Mouse (Mus musculus) hindbrain, embryonic 13.5 days (tissue): ENCODE measurements around the gene Zfp871. TPM values are rescaled to one million over a fixed set of nuclear protein-coding genes. Genes with fewer than 3 reads are reported as not detected.
A peak's percentile ranks its signal among the peaks of the same experiment; 100 is the strongest.

Source experiments
- ATAC-seq: fragments of 200-750 bp; cut with Nextera tagmentation; 2 replicates; pipeline ENCODE4 v1.8.0; 2017; ENCODE audit warnings: moderate TSS enrichment; ENCODE audit not compliant: low FRiP score
- H3K27ac ChIP-seq: fragments of 300-500 bp; sonication (generic); 2 replicates; pipeline ENCODE4 v1.5.1; 2015; ENCODE audit warnings: inconsistent platforms, mild to moderate bottlenecking, moderate library complexity
- H3K27me3 ChIP-seq: fragments of 300-500 bp; sonication (generic); 2 replicates; pipeline ENCODE4 v1.6.1; 2015; ENCODE audit warnings: mild to moderate bottlenecking, inconsistent platforms
- H3K36me3 ChIP-seq: fragments of 300-500 bp; sonication (generic); 2 replicates; pipeline ENCODE4 v1.6.1; 2015; ENCODE audit warnings: mild to moderate bottlenecking, inconsistent platforms
- H3K4me1 ChIP-seq: fragments of 300-500 bp; sonication (generic); replicated peaks from 2 replicates; pipeline ENCODE4 v1.6.1; 2015; ENCODE audit warnings: inconsistent platforms
- H3K4me2 ChIP-seq: fragments of 300-500 bp; sonication (generic); 2 replicates; pipeline ENCODE4 v1.6.1; 2015; ENCODE audit warnings: inconsistent platforms, mild to moderate bottlenecking, moderate library complexity
- H3K4me3 ChIP-seq: fragments of 300-500 bp; sonication (generic); 2 replicates; pipeline ENCODE4 v1.5.1; 2015; ENCODE audit warnings: mild to moderate bottlenecking, inconsistent platforms
- H3K9ac ChIP-seq: fragments of 300-500 bp; sonication (generic); 2 replicates; pipeline ENCODE4 v1.6.1; 2015; ENCODE audit warnings: mild to moderate bottlenecking, inconsistent platforms
- H3K9me3 ChIP-seq: fragments of 300-500 bp; sonication (generic); 2 replicates; pipeline ENCODE4 v1.6.1; 2016; ENCODE audit warnings: inconsistent platforms
- WGBS: fragments of 180-500 bp; shearing (Covaris S2); methylation state at CpG from one replicate; pipeline ENCODE4 v1.1.7; 2015; 5-methylcytosine and 5-hydroxymethylcytosine counted together
- polyA plus RNA-seq: library from polyadenylated mRNA; unstranded; fragments of >200 nt; fragmentation: Nextera tagmentation; extraction: Ambion mirVana; gene quantifications from 2 replicates; pipeline ENCODE4 v1.2.1, GENCODE M21; 2015

Zfp871 gene
- 43.7 and 46.1 TPM in 2 replicates for polyA plus RNA-seq

DNA sequence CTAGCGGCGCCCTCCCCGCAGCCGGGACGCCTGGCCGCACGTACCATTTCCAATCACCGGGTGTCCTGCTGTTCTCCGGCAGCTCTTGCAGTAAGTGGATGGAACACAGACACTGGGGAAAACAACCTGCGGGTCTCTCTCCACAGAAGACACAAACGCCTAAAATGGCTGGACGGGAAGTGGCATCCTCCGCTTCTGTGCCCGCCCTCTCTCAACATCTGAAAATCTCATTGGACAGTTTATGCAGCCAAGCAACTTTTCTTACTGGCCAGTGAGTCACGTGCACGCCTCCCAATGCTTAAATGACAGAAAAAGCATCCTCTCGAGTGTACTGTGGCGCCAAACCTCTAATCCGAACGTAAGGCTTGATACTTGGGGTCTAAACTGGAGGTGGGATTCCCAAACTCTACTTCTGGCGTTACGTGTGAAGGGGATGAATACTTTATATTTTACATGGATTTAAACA is at the start of gene Zfp871:
Gene Zfp871, minus strand, starts transcription at position 194 of the 466 bp plus-strand sequence.
- H3K4me3 ChIP-seq = peak within 1 kb of the TSS; percentile 92
- peak within 1 kb of the TSS; percentile 97 for H3K9ac ChIP-seq
- WGBS = under 1% methylated on average over 22 of the region's 22 CpGs
- H3K4me1 ChIP-seq = peaks cover 26% of the 10 kb centered on the region
- no peaks in the 10 kb centered on the region for H3K9me3 ChIP-seq
- H3K36me3 ChIP-seq = peaks cover 25% of the 10 kb centered on the region
- H3K4me2 ChIP-seq = peak within 1 kb of the TSS; percentile 76
- H3K27ac ChIP-seq = peak within 1 kb of the TSS; percentile 94
- peak; percentile 98 for ATAC-seq
- no peaks in the 10 kb centered on the region for H3K27me3 ChIP-seq

DNA sequence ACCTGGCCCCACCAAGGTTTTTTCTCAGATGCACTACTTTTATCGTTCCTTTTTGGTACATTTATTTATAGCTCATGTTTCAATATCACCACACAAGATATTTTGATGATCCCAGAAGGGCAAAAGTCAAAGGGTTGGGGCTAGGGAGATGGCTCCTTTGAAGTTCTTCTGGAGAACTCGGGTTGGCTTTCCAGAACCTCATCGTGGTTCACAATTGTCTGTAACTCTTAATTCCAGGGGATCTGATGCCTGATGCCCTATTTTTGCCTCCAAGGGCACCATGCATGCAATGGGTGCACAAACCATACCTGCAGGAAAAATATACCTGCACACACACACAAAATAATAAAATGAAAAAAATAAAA is 42.3 kb upstream of the Zfp871 start:
- no peaks in the 10 kb centered on the region for H3K27me3 ChIP-seq
- 37% methylated on average over 3 of the region's 3 CpGs for WGBS
- peak; percentile 38; the same call in 1 of the 2 replicates for ATAC-seq
- H3K4me3 ChIP-seq = peak overlapping the region; percentile 81
- peak overlapping the region; percentile 84 for H3K4me2 ChIP-seq
- H3K4me1 ChIP-seq = peaks cover 17% of the 10 kb centered on the region
- no peak overlapping the region for H3K9ac ChIP-seq
- H3K27ac ChIP-seq = peak overlapping the region; percentile 44; the same call in 1 of the 2 replicates
- peaks cover 16% of the 10 kb centered on the region for H3K36me3 ChIP-seq
- H3K9me3 ChIP-seq = no peaks in the 10 kb centered on the region

DNA sequence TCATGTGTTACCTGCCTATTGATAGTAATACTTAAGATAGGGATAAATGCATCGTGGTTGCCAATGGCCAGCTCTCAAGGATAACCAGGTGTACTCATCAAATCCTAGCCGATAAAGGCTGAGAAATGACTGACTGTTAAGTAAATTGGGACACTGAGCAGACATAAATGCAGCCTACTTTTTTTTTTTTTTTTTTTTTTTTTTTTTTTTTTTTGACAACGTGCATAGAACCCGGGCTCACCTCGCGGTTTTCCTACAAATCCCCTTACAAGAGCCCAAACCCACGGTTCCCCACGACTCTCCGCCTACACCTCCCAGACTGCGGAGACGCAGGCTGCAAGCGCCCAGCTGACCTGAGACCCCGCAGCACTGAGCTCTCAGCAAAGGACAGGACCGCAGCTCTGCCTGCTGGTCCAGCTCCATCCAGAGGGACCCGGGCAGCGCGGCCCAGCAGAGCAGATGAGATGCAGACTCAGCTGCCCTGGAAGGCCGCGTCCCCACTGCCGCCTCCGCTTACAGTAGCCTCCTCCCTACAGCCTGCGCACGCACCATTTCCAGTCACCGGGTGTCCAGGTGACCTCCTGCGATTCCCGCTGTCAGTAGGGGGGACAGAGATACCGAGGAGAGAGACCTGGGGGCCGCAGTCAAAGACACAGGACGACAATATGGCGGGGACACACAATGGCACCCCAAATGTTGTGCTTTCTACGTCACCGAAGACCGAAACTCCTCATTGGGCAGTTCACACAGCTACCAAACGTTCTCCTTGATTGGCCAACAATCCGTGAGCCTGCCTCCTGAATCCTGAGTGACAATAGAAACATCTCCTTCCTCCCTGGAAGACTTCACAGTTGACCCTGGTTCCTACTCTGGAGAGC is 41.7 kb upstream of the Zfp871 start, which contains the start of gene Zfp799:
Gene Zfp799, minus strand, starts transcription at position 722 of the 878 bp plus-strand sequence.
- Histone ChIP-seq H3K27ac (peak within 1 kb of the TSS; percentile 85), H3K4me1 (peaks cover 17% of the 10 kb centered on the region), H3K9ac (peak within 1 kb of the TSS; percentile 96), H3K4me3 (peak within 1 kb of the TSS; percentile 81), H3K4me2 (peak within 1 kb of the TSS; percentile 84), H3K9me3 (no peaks in the 10 kb centered on the region), H3K36me3 (peaks cover 20% of the 10 kb centered on the region), H3K27me3 (no peaks in the 10 kb centered on the region)
- ATAC-seq = peak; percentile 100
- 2% methylated on average over 35 of the region's 35 CpGs for WGBS

DNA sequence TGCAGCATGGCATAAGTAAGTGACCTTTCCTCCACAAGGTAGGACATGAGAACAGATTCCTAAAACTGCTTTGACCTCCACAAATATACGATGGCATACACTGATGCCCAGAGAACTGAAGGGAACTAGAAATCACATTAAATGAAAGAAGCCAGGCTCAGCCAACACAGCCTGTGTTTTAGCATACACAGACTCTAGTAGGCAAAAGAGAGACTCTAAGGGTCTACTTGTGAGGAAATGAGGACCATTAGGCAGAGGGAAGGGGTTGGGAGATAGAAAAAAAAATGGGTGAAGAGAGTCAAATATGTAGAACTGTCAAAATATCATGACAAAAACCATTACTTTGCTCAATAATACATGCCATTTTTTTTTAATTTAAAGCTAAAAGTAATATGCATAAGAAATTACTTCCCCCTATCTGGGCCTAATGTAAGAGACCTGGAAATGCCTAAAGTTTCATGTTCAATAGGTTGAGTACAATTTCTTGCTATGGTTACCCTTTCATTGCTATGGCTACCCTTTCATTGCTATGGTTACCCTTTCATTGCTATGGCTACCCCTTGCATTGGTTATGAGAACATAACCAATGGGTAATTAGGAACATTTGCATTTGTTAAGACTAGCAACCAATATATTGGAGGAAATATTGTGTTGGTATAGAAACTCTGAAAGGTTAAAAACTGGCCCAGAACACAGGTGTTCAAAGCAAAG is 28.1 kb upstream of the Zfp871 start:
- 86% methylated on average over 1 of the region's 1 CpGs for WGBS
- Histone ChIP-seq H3K27ac (no peak overlapping the region), H3K9me3 (no peaks in the 10 kb centered on the region), H3K9ac (no peak overlapping the region), H3K4me2 (no peak overlapping the region), H3K27me3 (no peaks in the 10 kb centered on the region), H3K4me1 (peaks cover 4% of the 10 kb centered on the region; the same call in 1 of the 2 replicates), H3K36me3 (peaks cover 45% of the 10 kb centered on the region), H3K4me3 (no peak overlapping the region)
- no peak for ATAC-seq

DNA sequence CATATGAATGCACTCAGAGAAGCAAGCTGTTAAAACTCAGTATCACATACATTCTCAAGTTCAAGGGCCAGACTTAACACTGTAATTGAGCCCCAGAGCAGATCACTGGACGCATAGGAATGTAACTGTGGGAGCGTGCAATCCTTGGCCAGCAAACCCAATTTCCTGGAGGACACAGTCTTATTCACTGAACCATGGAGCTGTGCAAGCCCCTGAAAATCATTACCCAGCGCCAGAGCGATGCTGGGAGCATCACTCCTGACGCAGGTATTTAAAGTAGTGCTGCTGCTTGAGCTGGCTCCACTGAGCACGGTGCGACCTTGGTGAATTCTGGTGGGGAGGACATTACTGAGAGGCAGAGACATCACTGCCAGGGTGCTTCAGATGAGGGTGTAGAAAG is 26.0 kb upstream of the Zfp871 start:
- ATAC-seq = no peak
- WGBS = 82% methylated on average over 7 of the region's 7 CpGs
- Histone ChIP-seq H3K27ac (no peak overlapping the region), H3K4me1 (peaks cover 14% of the 10 kb centered on the region; the same call in 1 of the 2 replicates), H3K4me3 (no peak overlapping the region), H3K9me3 (no peaks in the 10 kb centered on the region), H3K4me2 (no peak overlapping the region), H3K36me3 (peaks cover 27% of the 10 kb centered on the region), H3K27me3 (no peaks in the 10 kb centered on the region), H3K9ac (no peak overlapping the region)

DNA sequence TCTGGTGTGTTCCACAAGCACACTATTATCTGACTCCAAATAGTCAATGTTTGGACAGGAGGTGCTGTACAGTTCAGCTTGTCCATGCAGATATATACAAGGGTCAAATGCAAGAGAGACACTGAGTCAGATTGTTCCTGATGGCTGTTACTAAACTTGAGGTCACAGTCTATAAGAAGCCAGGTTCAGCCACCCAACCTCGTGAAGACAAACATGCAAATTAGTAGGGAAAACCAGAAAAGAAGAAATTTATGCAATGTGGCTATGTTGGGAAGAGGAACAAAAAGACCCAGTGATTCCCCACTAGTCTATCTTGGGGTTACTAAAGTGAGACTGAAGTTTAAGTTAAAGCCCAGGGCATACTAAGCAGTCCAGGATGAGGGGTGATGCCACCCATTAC is 22.6 kb upstream of the Zfp871 start:
- no peaks in the 10 kb centered on the region for H3K27me3 ChIP-seq
- WGBS = 8% methylated on average over 1 of the region's 1 CpGs
- H3K4me1 ChIP-seq = peaks cover 34% of the 10 kb centered on the region
- ATAC-seq = no peak
- H3K4me3 ChIP-seq = no peak overlapping the region
- H3K9ac ChIP-seq = no peak overlapping the region
- peak overlapping the region; percentile 65 for H3K4me2 ChIP-seq
- H3K27ac ChIP-seq = peak overlapping the region; percentile 95
- H3K9me3 ChIP-seq = no peaks in the 10 kb centered on the region
- H3K36me3 ChIP-seq = peaks cover 7% of the 10 kb centered on the region; the same call in 1 of the 2 replicates

DNA sequence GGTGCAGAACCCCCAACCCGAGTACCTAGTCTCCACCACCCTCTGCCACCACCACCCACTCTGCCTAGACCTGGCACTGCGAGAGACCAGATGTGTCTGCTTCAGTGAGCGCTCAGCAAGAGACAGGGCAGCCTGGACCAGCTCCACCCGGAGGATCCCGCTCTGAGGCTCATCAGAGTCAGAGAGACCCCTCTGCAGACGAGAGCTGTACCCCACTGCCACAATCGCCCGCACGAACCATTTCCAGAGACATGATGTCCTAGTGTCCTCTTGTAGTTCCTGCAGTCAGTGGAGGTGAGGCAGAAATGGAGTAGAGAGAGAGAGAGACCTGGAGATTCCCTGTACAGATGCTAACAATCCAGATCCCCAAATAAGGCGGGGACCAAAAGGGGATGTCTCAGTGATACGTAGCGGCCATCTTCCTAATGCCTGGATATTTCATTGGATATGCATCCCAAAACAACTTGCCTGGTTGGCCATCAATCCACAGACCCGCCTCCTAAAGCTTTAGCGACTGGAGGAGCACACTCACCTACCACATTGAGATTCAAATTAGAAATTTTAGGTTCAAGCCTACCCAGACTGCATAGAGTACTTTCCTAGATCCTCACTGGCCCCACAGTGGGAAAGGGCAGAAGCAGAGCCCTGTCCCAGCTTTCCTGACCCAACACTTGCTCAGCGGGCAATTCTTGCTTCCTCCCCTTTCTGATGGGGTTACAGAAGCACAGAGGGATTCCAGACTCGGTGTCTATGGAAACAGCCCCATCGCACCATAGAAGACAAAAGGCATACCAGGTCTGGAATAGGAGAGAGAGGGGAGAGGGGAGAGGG is 21.7 kb upstream of the Zfp871 start, which contains the start of gene Zfp811:
Gene Zfp811, minus strand, starts transcription at position 388 of the 831 bp plus-strand sequence.
- Histone ChIP-seq H3K4me3 (peak within 1 kb of the TSS; percentile 62), H3K9me3 (no peaks in the 10 kb centered on the region), H3K36me3 (0 out of 2 replicates have a peak, but pooled peaks cover 2% of the 10 kb centered on the region), H3K9ac (peak within 1 kb of the TSS; percentile 85), H3K27me3 (no peaks in the 10 kb centered on the region), H3K27ac (peak within 1 kb of the TSS; percentile 95), H3K4me2 (peak within 1 kb of the TSS; percentile 65), H3K4me1 (peaks cover 37% of the 10 kb centered on the region)
- WGBS = 1% methylated on average over 17 of the region's 17 CpGs
- ATAC-seq = peak; percentile 94

DNA sequence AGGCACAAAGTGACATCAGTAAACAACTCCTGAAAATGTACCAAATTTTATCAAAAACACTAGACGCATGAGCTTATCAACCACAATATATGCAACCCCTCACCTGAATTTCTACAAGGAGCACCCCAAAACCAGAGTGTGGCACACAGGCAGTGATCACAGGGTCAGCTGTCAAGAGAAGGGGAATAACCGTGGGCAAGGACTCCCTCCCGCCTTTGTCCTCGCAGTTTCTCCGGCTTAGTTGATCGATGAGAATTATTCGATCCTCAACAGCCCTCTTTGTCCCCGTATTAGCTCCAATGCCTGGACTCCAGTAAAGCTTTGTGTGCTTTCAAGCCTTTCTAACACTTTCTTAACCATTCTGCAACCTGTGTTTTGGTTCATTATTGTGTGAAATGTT is 20.8 kb upstream of the Zfp871 start:
- WGBS = 5% methylated on average over 8 of the region's 8 CpGs
- Histone ChIP-seq H3K27me3 (no peaks in the 10 kb centered on the region), H3K4me3 (peak overlapping the region; percentile 62), H3K27ac (peak overlapping the region; percentile 95), H3K9me3 (no peaks in the 10 kb centered on the region), H3K9ac (peak overlapping the region; percentile 85), H3K4me2 (peak overlapping the region; percentile 65), H3K4me1 (peaks cover 38% of the 10 kb centered on the region), H3K36me3 (no peaks in the 10 kb centered on the region)
- ATAC-seq = 0 out of 2 replicates have a peak, but pooled peaks have one; percentile 8

DNA sequence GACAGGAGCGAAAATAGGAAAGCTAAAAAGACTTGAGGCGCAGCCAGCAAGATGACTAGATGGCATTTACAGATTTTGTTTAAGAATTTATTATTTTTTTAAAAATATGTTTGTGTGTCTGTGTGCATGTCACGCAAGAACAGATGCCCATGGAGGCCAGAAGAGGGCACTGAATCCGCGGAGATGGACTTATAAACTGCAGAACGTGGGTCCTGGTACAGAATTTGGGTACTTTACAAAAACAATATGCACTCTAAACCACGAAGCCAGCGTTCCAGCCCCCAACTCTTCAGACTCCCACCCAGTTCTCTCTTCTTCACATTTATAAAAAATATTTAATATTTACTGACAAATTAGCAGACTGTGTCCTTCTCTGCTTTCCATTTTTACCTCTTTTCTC is 1.2 kb upstream of the Zfp871 start:
- peaks cover 26% of the 10 kb centered on the region for H3K4me1 ChIP-seq
- no peak for ATAC-seq
- H3K27ac ChIP-seq = no peak overlapping the region
- no peak overlapping the region for H3K9ac ChIP-seq
- 80% methylated on average over 8 of the region's 8 CpGs for WGBS
- no peaks in the 10 kb centered on the region for H3K9me3 ChIP-seq
- H3K36me3 ChIP-seq = peaks cover 20% of the 10 kb centered on the region
- no peaks in the 10 kb centered on the region for H3K27me3 ChIP-seq
- H3K4me2 ChIP-seq = no peak overlapping the region; the same call in 1 of the 2 replicates
- H3K4me3 ChIP-seq = 0 out of 2 replicates have a peak overlapping the region, but pooled peaks have one; percentile 92

DNA sequence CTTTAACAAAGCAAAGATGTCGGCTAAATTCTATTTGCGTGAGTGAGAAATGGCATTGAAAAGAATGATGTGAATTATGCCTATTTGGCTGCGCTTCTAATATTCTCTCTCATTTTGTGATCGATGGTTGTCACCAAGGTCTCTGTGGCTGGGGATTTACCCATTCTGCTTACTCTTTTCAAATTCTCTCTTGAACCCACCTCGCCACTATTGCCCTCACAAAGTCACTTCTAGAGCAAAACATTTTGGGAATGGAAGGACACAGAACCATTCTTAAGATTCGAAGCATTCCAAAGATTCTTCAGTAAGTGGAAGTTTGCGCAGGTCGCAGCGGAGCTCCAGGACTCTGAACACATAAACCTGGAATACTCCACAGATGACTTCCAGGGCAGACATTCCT is 489 bp upstream of the Zfp871 start:
- Histone ChIP-seq H3K36me3 (peaks cover 23% of the 10 kb centered on the region), H3K4me3 (peak overlapping the region; percentile 92), H3K27me3 (no peaks in the 10 kb centered on the region), H3K4me1 (peaks cover 26% of the 10 kb centered on the region), H3K4me2 (peak overlapping the region; percentile 76), H3K9me3 (no peaks in the 10 kb centered on the region), H3K27ac (no peak overlapping the region), H3K9ac (peak overlapping the region; percentile 58)
- WGBS = 12% methylated on average over 9 of the region's 9 CpGs
- ATAC-seq = no peak

DNA sequence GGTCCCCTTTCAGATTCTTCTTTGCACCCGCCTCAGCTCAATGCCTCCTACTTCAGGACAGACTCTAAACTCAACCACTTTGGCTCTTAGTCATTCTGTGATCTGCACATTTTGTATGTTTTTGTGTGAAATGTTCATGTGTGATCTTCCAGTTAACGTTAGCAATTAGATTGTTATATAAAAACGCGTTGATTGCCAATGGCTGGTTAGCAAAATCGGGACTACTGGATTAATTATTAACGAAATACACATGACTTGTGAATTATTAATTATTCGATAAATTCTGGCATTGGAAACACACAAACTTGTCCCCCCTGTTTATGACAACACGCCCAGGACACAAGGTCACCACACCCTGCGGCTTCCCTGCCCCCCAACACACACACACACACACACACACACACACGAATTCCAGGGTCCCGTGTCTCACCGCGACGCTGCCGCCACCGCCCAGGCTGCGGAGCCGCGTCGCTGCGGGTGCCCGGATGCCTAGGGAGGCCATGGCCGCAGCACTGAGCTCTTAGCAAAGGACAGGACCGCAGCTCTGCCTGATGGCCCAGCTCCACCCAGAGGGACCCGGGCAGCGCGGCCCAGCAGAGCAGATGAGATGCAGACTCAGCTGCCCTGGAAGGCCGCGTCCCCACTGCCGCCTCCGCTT is 522 bp downstream of the Zfp871 start:
- Histone ChIP-seq H3K27me3 (no peaks in the 10 kb centered on the region), H3K4me2 (peak overlapping the region; percentile 76), H3K9ac (peak overlapping the region; percentile 97), H3K4me1 (peaks cover 26% of the 10 kb centered on the region), H3K4me3 (peak overlapping the region; percentile 92), H3K9me3 (no peaks in the 10 kb centered on the region), H3K36me3 (peaks cover 25% of the 10 kb centered on the region), H3K27ac (peak overlapping the region; percentile 94)
- WGBS = under 1% methylated on average over 31 of the region's 31 CpGs
- ATAC-seq = peak; percentile 92
